Mouse (Mus musculus): Measurements from ENCODE around the gene Pde8b.

- TF ChIP-seq HCFC1 (IDR thresholded peaks at IDR 0.05; ENCODE audit: borderline replicate concordance, insufficient read depth, low read length) (no peak), CHD2 (IDR thresholded peaks at IDR 0.05; ENCODE audit: low read depth, low read length) (no peak), ZC3H11A (IDR thresholded peaks at IDR 0.05; ENCODE audit: borderline replicate concordance, low read depth, low read length) (no peak), ZNF384 (IDR thresholded peaks at IDR 0.05; ENCODE audit: low read depth, low read length) (no peak), MAFK (IDR thresholded peaks at IDR 0.05; ENCODE audit: insufficient read depth, low read depth, low read length) (no peak)
Measured at GRCm38 (mm10) chr13:95096646-95097045, 153.5 kb downstream of the Pde8b start.
